Mouse (Mus musculus): ENCODE data around the gene Fbxo47. TPM values are rescaled to one million over a fixed set of nuclear protein-coding genes. Genes with fewer than 3 reads are reported as not detected.

The Fbxo47 gene
- polyA plus RNA-seq, 2 experiments = 0.22 to 0.58 TPM

GRCm38 (mm10) chr11:97833352-97833751 is 50.6 kb downstream of the Fbxo47 start:
- no peak for TF ChIP-seq POLR2A (IDR thresholded peaks at IDR 0.05; ENCODE audit: borderline replicate concordance, extremely low read depth, insufficient read depth, insufficient read length)
- no peak for ATAC-seq (ENCODE audit: low FRiP score, low read depth)
- no peaks in the 10 kb centered on the region for H3K4me1 ChIP-seq (ENCODE audit: control insufficient read depth, insufficient read depth, low read length)
- 85% methylated on average over 15 of the region's 15 CpGs for WGBS
- H3K27me3 ChIP-seq (ENCODE audit: control insufficient read depth, insufficient read depth, low read length) = no peaks in the 10 kb centered on the region
- H3K9me3 ChIP-seq (ENCODE audit: control insufficient read depth, low read length) = no peaks in the 10 kb centered on the region
- no peak overlapping the region for H3K9ac ChIP-seq (ENCODE audit: low read depth, low read length, severe bottlenecking)
- H3K4me2 ChIP-seq (replicated peaks; ENCODE audit: low read depth, low read length, severe bottlenecking) = no peak overlapping the region
- no peak overlapping the region for H3K4me3 ChIP-seq (replicated peaks; ENCODE audit: low read length)
- no peak overlapping the region for H3K27ac ChIP-seq (replicated peaks; ENCODE audit: low read depth, low read length)
- peaks cover 86% of the 10 kb centered on the region for H3K36me3 ChIP-seq (ENCODE audit: control insufficient read depth, insufficient read depth, low read length)
- no peak for DNase-seq (ENCODE audit: low spot score)

DNA sequence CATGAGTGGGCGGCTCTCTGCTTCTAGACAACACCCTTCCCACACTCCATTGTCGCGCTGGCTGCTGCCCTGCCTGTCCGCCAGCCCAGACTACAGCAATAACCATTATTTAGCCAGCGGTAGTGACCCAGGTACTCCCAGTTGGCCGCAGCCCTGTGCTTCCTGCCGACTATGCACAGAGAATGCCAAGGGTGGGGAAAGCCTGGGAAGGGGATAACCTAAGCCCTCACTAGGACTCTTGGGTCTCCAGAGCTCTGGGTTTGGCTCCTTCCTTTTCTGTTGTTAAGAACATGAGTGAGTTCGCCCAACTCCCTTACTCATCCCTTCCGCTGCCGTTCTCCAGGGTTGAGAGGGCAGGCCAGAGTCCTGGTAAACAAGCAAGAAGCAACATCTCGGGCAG is 52.0 kb downstream of the Fbxo47 start:
- Histone ChIP-seq H3K4me1 (ENCODE audit: control insufficient read depth, insufficient read depth, low read length) (no peaks in the 10 kb centered on the region), H3K27ac (replicated peaks; ENCODE audit: low read depth, low read length) (no peak overlapping the region), H3K9ac (ENCODE audit: low read depth, low read length, severe bottlenecking) (no peak overlapping the region), H3K4me3 (replicated peaks; ENCODE audit: low read length) (no peak overlapping the region), H3K27me3 (ENCODE audit: control insufficient read depth, insufficient read depth, low read length) (no peaks in the 10 kb centered on the region), H3K4me2 (replicated peaks; ENCODE audit: low read depth, low read length, severe bottlenecking) (no peak overlapping the region), H3K36me3 (ENCODE audit: control insufficient read depth, insufficient read depth, low read length) (peaks cover 85% of the 10 kb centered on the region), H3K9me3 (ENCODE audit: control insufficient read depth, low read length) (no peaks in the 10 kb centered on the region)
- DNase-seq (ENCODE audit: low spot score) (no peak), ATAC-seq (ENCODE audit: low FRiP score, low read depth) (no peak)
- WGBS = 75% methylated on average over 11 of the region's 11 CpGs
- TF ChIP-seq POLR2A (IDR thresholded peaks at IDR 0.05; ENCODE audit: borderline replicate concordance, extremely low read depth, insufficient read depth, insufficient read length) = no peak

GRCm38 (mm10) chr11:97830501-97830900 is 53.5 kb downstream of the Fbxo47 start:
- 89% methylated on average over 6 of the region's 6 CpGs for WGBS
- no peak overlapping the region for H3K4me3 ChIP-seq (replicated peaks; ENCODE audit: low read length)
- no peak for TF ChIP-seq POLR2A (IDR thresholded peaks at IDR 0.05; ENCODE audit: borderline replicate concordance, extremely low read depth, insufficient read depth, insufficient read length)
- H3K4me1 ChIP-seq (ENCODE audit: control insufficient read depth, insufficient read depth, low read length) = no peaks in the 10 kb centered on the region
- H3K9me3 ChIP-seq (ENCODE audit: control insufficient read depth, low read length) = no peaks in the 10 kb centered on the region
- no peak overlapping the region for H3K4me2 ChIP-seq (replicated peaks; ENCODE audit: low read depth, low read length, severe bottlenecking)
- ATAC-seq (ENCODE audit: low FRiP score, low read depth) (no peak), DNase-seq (ENCODE audit: low spot score) (no peak)
- no peaks in the 10 kb centered on the region for H3K27me3 ChIP-seq (ENCODE audit: control insufficient read depth, insufficient read depth, low read length)
- H3K9ac ChIP-seq (ENCODE audit: low read depth, low read length, severe bottlenecking) = no peak overlapping the region; the same call in 1 of the 2 replicates
- H3K36me3 ChIP-seq (ENCODE audit: control insufficient read depth, insufficient read depth, low read length) = peaks cover 84% of the 10 kb centered on the region
- H3K27ac ChIP-seq (replicated peaks; ENCODE audit: low read depth, low read length) = no peak overlapping the region

DNA sequence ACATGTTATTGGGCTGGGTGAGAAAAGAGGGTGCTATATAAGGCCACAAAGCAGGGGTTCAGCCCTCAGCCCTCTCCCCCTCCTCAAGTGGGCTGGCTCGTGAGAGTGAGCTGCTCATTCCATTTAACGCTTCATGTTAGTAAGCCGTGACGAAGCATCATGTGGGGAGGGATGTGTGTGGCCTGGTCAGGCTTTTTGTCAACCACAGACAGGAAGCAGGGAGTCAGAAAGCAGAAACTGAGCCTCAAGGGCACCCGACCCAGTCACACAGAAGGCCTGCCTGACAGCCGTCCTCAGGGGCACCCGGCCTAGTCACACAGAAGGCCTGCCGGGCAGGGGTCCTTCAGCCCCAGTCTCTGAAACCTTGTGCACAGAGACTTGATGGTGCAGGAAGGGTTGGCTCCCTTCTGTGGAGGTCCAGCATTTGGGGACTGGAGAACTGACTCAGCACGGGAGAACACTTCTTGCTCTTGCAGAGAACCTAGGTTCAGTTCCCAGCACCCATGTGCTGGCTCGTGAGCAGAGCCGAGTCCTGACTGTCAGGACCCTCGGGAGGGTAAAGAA is 54.0 kb downstream of the Fbxo47 start:
- Histone ChIP-seq H3K4me2 (replicated peaks; ENCODE audit: low read depth, low read length, severe bottlenecking) (no peak overlapping the region), H3K27ac (replicated peaks; ENCODE audit: low read depth, low read length) (no peak overlapping the region), H3K4me1 (ENCODE audit: control insufficient read depth, insufficient read depth, low read length) (no peaks in the 10 kb centered on the region), H3K27me3 (ENCODE audit: control insufficient read depth, insufficient read depth, low read length) (no peaks in the 10 kb centered on the region), H3K9ac (ENCODE audit: low read depth, low read length, severe bottlenecking) (no peak overlapping the region; the same call in 1 of the 2 replicates), H3K9me3 (ENCODE audit: control insufficient read depth, low read length) (no peaks in the 10 kb centered on the region), H3K36me3 (ENCODE audit: control insufficient read depth, insufficient read depth, low read length) (peaks cover 84% of the 10 kb centered on the region), H3K4me3 (replicated peaks; ENCODE audit: low read length) (no peak overlapping the region)
- DNase-seq (ENCODE audit: low spot score) (no peak), ATAC-seq (ENCODE audit: low FRiP score, low read depth) (no peak)
- no peak for TF ChIP-seq POLR2A (IDR thresholded peaks at IDR 0.05; ENCODE audit: borderline replicate concordance, extremely low read depth, insufficient read depth, insufficient read length)
- WGBS = 85% methylated on average over 12 of the region's 12 CpGs

DNA sequence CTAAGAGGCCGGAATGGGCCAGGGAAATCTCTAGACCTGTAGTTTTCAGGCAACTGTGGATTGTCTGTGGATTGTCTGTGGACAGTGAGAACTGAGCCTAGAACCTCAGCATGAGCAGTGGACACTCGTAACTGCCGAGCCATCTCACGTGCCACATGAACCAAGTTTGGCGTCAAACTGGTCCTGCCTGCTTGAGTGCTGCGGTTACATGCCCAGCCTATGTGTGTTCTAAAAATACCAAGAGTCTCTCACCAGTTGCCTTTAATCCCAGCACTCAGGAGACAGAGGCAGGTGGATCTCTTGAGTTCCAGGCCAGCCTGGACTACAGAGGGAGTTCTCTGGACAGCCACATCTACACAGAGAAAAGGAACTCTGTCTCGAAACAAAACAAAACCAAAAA is 54.6 kb downstream of the Fbxo47 start:
- no peak overlapping the region for H3K27ac ChIP-seq (replicated peaks; ENCODE audit: low read depth, low read length)
- ATAC-seq (ENCODE audit: low FRiP score, low read depth) (no peak), DNase-seq (ENCODE audit: low spot score) (no peak)
- H3K4me1 ChIP-seq (ENCODE audit: control insufficient read depth, insufficient read depth, low read length) = no peaks in the 10 kb centered on the region
- 89% methylated on average over 7 of the region's 7 CpGs for WGBS
- no peak overlapping the region for H3K4me2 ChIP-seq (replicated peaks; ENCODE audit: low read depth, low read length, severe bottlenecking)
- H3K27me3 ChIP-seq (ENCODE audit: control insufficient read depth, insufficient read depth, low read length) = no peaks in the 10 kb centered on the region
- H3K9me3 ChIP-seq (ENCODE audit: control insufficient read depth, low read length) = no peaks in the 10 kb centered on the region
- H3K36me3 ChIP-seq (ENCODE audit: control insufficient read depth, insufficient read depth, low read length) = peaks cover 84% of the 10 kb centered on the region
- TF ChIP-seq POLR2A (IDR thresholded peaks at IDR 0.05; ENCODE audit: borderline replicate concordance, extremely low read depth, insufficient read depth, insufficient read length) = no peak
- no peak overlapping the region for H3K4me3 ChIP-seq (replicated peaks; ENCODE audit: low read length)
- no peak overlapping the region for H3K9ac ChIP-seq (ENCODE audit: low read depth, low read length, severe bottlenecking)

GRCm38 (mm10) chr11:97827654-97828053 is 56.3 kb downstream of the Fbxo47 start:
- 91% methylated on average over 6 of the region's 6 CpGs for WGBS
- Histone ChIP-seq H3K4me1 (ENCODE audit: control insufficient read depth, insufficient read depth, low read length) (no peaks in the 10 kb centered on the region), H3K4me3 (replicated peaks; ENCODE audit: low read length) (no peak overlapping the region), H3K9me3 (ENCODE audit: control insufficient read depth, low read length) (no peaks in the 10 kb centered on the region), H3K4me2 (replicated peaks; ENCODE audit: low read depth, low read length, severe bottlenecking) (no peak overlapping the region), H3K27ac (replicated peaks; ENCODE audit: low read depth, low read length) (no peak overlapping the region), H3K27me3 (ENCODE audit: control insufficient read depth, insufficient read depth, low read length) (no peaks in the 10 kb centered on the region), H3K9ac (ENCODE audit: low read depth, low read length, severe bottlenecking) (no peak overlapping the region), H3K36me3 (ENCODE audit: control insufficient read depth, insufficient read depth, low read length) (peaks cover 78% of the 10 kb centered on the region)
- ATAC-seq (ENCODE audit: low FRiP score, low read depth) (no peak), DNase-seq (ENCODE audit: low spot score) (no peak)
- TF ChIP-seq POLR2A (IDR thresholded peaks at IDR 0.05; ENCODE audit: borderline replicate concordance, extremely low read depth, insufficient read depth, insufficient read length) = no peak

All from limb, embryonic 14.5 days (tissue).